Mouse (Mus musculus): ENCODE measurements at regions not wholly inside any gene's neighbourhood (a gene's known extent, or its start where the extent isn't known, plus 50 kb on each side); places are given as distances from the start of the nearest gene placed in this dataset.

GRCm38 (mm10) chr2:70914372-70914771, 88.8 kb upstream of the Tlk1 start:
- DNase-seq (ENCODE audit: low spot score in 2 of 2), result peak in 1 of 2 experiments; percentile 23

GRCm38 (mm10) chr2:70909401-70909800, 83.9 kb upstream of the Tlk1 start:
- peak in 1 of 2 experiments; percentile 18 for DNase-seq (ENCODE audit: low spot score in 2 of 2)

DNA sequence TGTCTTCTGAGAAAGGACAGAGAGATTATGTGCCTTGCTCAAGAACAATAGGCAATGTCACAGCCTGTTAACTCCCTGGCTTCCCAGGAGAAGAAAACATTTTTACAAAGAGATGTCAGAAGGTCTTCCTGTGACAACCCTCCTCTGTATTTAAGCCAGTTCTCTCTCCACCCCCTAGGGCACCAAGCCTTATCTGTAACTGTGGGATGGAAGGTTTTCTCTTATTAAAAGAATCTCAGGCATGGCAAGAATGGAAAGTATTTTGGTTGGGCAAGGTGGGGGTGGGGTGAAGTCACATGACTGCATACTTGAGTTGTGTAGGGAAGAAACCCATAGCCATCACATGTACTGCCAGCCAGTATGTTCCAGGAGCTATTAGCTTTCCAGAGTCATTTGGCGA, 83.1 kb upstream of the Tlk1 start:
- no peak for DNase-seq (ENCODE audit: low spot score in 2 of 2)

DNA sequence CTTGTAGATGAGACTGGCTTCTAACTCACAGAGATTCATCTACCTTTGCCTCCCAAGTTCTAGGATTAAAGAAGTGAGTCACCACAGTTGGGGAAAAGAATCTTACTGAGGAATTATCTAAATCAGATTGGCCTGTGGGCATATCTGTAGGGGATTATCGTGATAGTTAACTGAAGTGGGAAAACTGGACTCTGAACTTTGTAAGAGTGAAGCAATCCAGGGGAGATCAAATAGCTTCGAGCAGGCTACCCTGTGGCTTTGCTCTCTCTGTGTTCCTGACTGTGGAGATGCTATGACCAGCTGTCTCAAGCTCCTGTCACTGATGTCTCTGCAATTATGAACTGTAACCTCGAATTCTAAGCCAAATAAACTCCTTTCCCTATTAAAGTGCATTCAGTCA, 80.7 kb upstream of the Tlk1 start:
- no peak for DNase-seq (ENCODE audit: low spot score in 2 of 2)

DNA sequence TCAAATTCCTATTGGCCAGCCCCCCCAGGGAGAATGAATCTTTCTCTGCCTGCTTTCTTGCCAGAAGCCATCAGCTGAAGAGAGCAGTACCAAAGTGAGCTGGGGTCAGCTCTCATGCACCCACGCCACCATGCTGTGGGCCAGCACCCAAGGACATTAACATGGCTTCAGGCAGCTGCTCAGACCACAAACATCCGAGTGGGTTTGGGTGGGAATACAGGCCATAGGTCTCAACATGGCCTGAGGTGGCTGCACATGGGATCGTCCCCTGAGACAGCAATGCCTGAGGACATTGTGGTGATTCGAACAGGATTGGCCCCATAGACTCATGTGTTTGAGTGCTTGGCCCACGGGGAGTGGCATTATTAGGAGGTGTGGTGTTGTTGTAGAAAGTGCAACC, 78.9 kb upstream of the Tlk1 start:
- DNase-seq (ENCODE audit: low spot score in 2 of 2), result no peak

DNA sequence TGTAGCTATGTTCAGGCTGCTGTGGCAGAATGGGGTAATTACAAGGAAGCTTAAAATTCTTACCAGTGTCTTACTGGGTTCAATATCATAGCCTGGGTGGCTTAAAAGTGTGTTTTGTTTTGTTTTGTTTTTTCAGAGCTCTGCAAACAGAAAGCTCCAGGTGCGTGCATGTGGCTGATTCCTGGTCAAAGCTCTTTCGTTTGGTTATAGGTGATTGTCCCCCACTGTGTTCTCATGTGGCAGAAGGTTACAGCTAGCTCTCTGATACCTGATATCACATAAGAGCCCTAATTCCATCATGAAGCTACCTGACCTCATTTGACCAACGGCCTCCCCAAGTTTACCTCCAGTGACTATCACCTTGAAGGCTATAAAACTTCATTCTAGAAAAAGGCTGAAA, 76.7 kb upstream of the Tlk1 start:
- DNase-seq (ENCODE audit: low spot score in 2 of 2), result no peak

DNA sequence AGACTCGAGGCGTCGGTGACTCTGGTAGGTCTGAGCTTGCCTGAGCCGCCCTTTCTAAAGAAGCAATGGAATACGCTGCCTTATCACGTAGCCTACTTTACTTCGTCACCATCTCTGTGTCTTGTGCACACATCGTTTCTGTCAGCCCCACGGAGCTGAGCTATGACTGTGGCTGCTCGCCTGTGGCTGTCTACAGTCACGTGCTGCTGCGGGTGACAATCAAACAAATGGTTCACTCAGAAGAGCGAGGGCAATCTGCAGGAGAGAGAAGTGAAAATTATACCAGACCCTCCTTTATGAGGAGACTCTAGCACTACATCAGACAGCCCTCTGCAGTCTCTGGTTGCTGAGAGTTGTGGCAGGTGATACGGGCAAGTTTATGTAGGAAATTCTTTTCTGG, 76.0 kb upstream of the Tlk1 start:
- no peak for DNase-seq (ENCODE audit: low spot score in 2 of 2)

DNA sequence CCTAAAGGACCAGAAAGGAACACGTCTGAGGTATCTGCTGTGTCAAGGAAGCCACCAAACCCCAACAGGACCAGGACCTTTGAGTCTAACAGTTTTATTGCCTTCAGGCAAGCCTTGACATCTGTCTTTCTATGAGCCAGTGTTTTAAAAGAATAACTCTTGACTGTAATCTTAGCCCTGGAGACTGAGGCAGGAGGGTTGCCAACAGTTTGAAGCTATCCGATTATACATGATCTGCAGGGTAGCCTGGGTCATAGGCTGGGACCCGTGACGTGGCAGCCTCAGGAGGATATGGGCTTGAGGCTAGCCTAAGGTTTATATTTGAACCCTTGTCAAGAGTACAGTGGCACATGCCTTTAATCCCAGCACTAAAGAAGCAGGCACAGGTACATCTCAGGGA, 73.5 kb upstream of the Tlk1 start:
- no peak for DNase-seq (ENCODE audit: low spot score in 2 of 2)

DNA sequence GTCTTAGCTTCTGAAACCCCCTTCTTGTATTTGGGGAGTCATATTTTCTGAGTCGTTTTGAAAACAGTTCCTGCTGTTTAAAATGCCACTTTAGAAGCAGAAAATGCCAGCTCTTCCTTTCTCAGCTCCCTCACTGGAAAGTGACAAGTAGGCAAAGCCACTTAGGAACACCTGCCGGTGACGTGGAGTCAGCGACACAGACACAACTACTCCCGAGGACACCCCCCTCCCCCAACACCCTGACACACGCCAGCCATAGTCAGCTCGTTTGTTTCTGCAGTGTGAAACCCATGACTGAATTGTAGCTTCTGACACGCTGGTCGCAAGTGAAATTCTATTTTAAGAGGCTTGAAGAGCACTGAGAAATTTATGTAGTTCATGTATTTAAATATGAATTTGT, 72.9 kb upstream of the Tlk1 start:
- no peak for DNase-seq (ENCODE audit: low spot score in 2 of 2)

- DNase-seq (ENCODE audit: low spot score in 2 of 2), result no peak
Observed at GRCm38 (mm10) chr2:70897373-70897772, 71.8 kb upstream of the Tlk1 start.

GRCm38 (mm10) chr2:70889522-70890100, 64.1 kb upstream of the Tlk1 start:
- no peak for DNase-seq (ENCODE audit: low spot score in 2 of 2)

GRCm38 (mm10) chr2:70888840-70889469, 63.4 kb upstream of the Tlk1 start:
- no peak for DNase-seq (ENCODE audit: low spot score in 2 of 2)

DNA sequence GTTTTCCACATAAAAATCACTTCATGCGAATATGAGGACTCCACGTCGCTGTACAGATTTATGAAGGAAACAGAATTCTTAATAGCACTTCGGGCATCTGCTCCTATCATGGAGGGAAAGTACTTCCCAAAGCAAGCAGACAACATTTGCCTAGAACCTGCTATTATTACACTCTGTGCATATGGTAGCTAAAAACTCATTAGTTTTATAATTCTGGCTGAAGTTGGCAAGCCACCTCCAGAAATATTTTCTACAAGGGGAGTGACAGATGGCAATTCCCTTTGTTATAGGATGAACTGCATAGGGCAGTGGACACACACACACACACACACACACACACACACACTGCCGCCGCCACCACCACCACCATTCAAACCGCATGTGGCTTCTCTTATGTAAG, 61.3 kb upstream of the Tlk1 start:
- peak in 1 of 2 experiments; percentile 68 for DNase-seq (ENCODE audit: low spot score in 2 of 2)

DNA sequence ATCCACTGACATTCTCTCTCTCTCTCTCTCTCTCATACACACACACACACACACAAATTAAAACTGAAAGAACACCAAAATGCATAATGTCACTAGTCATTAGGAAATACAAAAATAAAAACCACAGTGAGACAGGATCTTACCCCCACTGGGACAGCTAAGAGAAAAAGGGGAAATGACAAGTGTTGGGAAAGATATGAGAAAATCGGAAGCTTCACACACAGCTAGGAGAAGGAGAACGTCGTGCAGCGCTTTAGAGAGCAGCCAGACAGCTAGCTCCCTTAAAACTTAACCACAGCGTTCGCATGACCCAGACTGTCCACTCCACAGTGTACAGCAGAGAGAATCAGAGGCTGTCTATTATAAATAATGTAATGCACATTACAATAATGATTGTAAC, 60.1 kb upstream of the Tlk1 start:
- no peak for DNase-seq (ENCODE audit: low spot score in 2 of 2)

- no peak for DNase-seq (ENCODE audit: low spot score in 2 of 2)
Observed at GRCm38 (mm10) chr2:70877333-70878080, 52.0 kb upstream of the Tlk1 start.

DNA sequence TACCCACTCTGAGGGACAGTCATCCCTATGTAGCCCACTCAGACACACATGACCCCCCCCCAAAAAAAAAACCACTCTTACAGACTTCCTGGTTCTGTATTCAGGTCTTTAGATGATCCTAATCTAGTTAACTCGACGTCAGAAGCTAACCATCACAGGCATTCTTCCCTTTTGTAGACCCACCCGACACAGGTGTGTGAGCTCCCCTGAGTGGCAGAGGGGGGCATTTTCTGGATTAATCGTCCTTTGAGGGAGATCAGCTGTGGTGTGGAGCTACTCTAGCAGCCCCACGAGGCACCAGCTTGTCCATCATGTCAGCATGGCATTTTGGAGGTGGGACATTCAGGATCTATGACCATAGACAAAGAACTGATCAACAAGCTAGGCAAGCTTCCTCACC, 50.7 kb upstream of the Tlk1 start:
- no peak for DNase-seq (ENCODE audit: low spot score in 2 of 2)
